Mouse (Mus musculus): Measurements from ENCODE around the gene Apoh. TPM values are rescaled to one million over a fixed set of nuclear protein-coding genes. Genes with fewer than 3 reads are reported as not detected.

Gene Apoh
- total and polyA plus RNA-seq, 3 experiments = 0.95 TPM; not detected in 2

- in situ Hi-C loops (cut with MboI; ENCODE audit: low pct_ligation_motif_present, low pct_unique_long_range_greater_than_20kb, low sequenced_read_pairs) = no loop called here
- H3K27ac ChIP-seq (ENCODE audit: insufficient read depth, low read depth) = no peak overlapping the region
- peaks cover 12 to 81% of the 10 kb centered on the region in 2 experiments for H3K36me3 ChIP-seq (replicated peaks in 1 of 2; ENCODE audit: control insufficient read depth in 1 of 2, insufficient read depth in 1 of 2, low read length in 1 of 2)
- H3K27me3 ChIP-seq (replicated peaks) = no peaks in the 10 kb centered on the region
- no peak overlapping the region for H3K4me2 ChIP-seq (ENCODE audit: insufficient read depth, low read depth, poor library complexity, severe bottlenecking)
- peaks cover 9 to 56% of the 10 kb centered on the region in 2 experiments for H3K4me1 ChIP-seq (ENCODE audit: control insufficient read depth in 1 of 2, insufficient read depth in 2 of 2)
- H3K4me3 ChIP-seq (replicated peaks in 1 of 3; ENCODE audit: low read depth in 2 of 3, low read length in 2 of 3, poor library complexity in 1 of 3) = no peak overlapping the region
- DNase-seq (ENCODE audit: extremely low read depth) = no peak
- no peak overlapping the region for H3K9ac ChIP-seq (ENCODE audit: insufficient read depth, low read depth)
- no peaks in the 10 kb centered on the region for H3K9me3 ChIP-seq (replicated peaks; ENCODE audit: low read length)
- TF ChIP-seq CHD2 (IDR thresholded peaks at IDR 0.05; ENCODE audit: low read length) (no peak), RCOR1 (conservative IDR thresholded peaks at IDR 0.05; ENCODE audit: low read depth, low read length) (no peak), MYC (IDR thresholded peaks at IDR 0.05; ENCODE audit: low read depth, low read length) (no peak), POLR2A (IDR thresholded peaks at IDR 0.05; ENCODE audit: low read depth, low read length) (no peak), ETS1 (conservative IDR thresholded peaks at IDR 0.05; ENCODE audit: low read depth, low read length) (no peak), SIN3A (IDR thresholded peaks at IDR 0.05; ENCODE audit: low read length) (no peak), MAX (IDR thresholded peaks at IDR 0.05; ENCODE audit: low read length) (no peak)
- peaks cover 23% of the 10 kb centered on the region for H3K79me2 ChIP-seq (replicated peaks; ENCODE audit: control insufficient read depth, extremely low read depth, insufficient read depth, poor library complexity, severe bottlenecking)
- dilution Hi-C loops (cut with MboI; ENCODE audit: extremely low pct_ligation_motif_present, extremely low pct_unique_long_range_greater_than_20kb, low sequenced_read_pairs) = no loop called here
Observed at GRCm38 (mm10) chr11:108315736-108316135, 27.4 kb upstream of the Apoh start.

GRCm38 (mm10) chr11:108317878-108318277 is 25.3 kb upstream of the Apoh start:
- DNase-seq (ENCODE audit: extremely low read depth) = no peak
- dilution Hi-C loops (cut with MboI; ENCODE audit: extremely low pct_ligation_motif_present, extremely low pct_unique_long_range_greater_than_20kb, low sequenced_read_pairs) = no loop called here
- in situ Hi-C loops (cut with MboI; ENCODE audit: low pct_ligation_motif_present, low pct_unique_long_range_greater_than_20kb, low sequenced_read_pairs) = no loop called here
- Histone ChIP-seq H3K4me2 (ENCODE audit: insufficient read depth, low read depth, poor library complexity, severe bottlenecking) (no peak overlapping the region), H3K27ac (ENCODE audit: insufficient read depth, low read depth) (no peak overlapping the region), H3K9me3 (replicated peaks; ENCODE audit: low read length) (no peaks in the 10 kb centered on the region), H3K4me1 (ENCODE audit: control insufficient read depth in 1 of 2, insufficient read depth in 2 of 2) (peaks cover 6 to 51% of the 10 kb centered on the region in 2 experiments), H3K9ac (ENCODE audit: insufficient read depth, low read depth) (no peak overlapping the region), H3K79me2 (replicated peaks; ENCODE audit: control insufficient read depth, extremely low read depth, insufficient read depth, poor library complexity, severe bottlenecking) (peaks cover 19% of the 10 kb centered on the region; the same call in 1 of the 2 replicates), H3K27me3 (replicated peaks) (no peaks in the 10 kb centered on the region), H3K4me3 (replicated peaks in 1 of 3; ENCODE audit: low read depth in 2 of 3, low read length in 2 of 3, poor library complexity in 1 of 3) (no peak overlapping the region), H3K36me3 (replicated peaks in 1 of 2; ENCODE audit: control insufficient read depth in 1 of 2, insufficient read depth in 1 of 2, low read length in 1 of 2) (peaks cover 12 to 91% of the 10 kb centered on the region in 2 experiments)
- TF ChIP-seq CHD2 (IDR thresholded peaks at IDR 0.05; ENCODE audit: low read length) = no peak
- peak; percentile 65; the same call in 1 of the 2 replicates for TF ChIP-seq MAFK (IDR thresholded peaks at IDR 0.05; ENCODE audit: insufficient replicate concordance, low read length)
- TF ChIP-seq POLR2AphosphoS2 (IDR thresholded peaks at IDR 0.05; ENCODE audit: low read depth, low read length) = no peak
- TF ChIP-seq USF2 (conservative IDR thresholded peaks at IDR 0.05; ENCODE audit: low read depth, low read length) = no peak
- TF ChIP-seq MXI1 (IDR thresholded peaks at IDR 0.05; ENCODE audit: low read depth, low read length) = no peak
- no peak for TF ChIP-seq CHD1 (IDR thresholded peaks at IDR 0.05; ENCODE audit: low read depth, low read length)

DNA sequence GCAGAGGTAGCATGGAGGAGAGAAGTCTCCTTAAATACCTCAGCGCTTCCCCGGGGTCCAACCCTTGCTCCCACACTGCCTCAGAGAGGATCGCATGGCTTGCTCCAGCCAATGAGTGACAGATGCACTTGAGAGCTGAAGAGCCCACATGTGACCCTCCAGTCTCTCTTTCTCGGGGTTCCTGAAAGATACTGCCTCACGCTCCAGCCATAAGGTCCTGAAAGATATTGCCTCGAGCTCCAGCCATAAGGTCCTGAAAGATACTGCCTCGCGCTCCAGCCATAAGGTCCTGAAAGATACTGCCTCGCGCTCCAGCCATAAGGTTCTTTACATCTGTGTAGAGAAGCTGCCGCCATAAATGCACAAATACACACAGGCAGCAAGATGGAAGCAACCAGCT is 24.0 kb upstream of the Apoh start:
- Histone ChIP-seq H3K4me1 (ENCODE audit: control insufficient read depth in 1 of 2, insufficient read depth in 2 of 2) (peaks cover 6 to 46% of the 10 kb centered on the region in 2 experiments), H3K4me3 (replicated peaks in 1 of 3; ENCODE audit: low read depth in 2 of 3, low read length in 2 of 3, poor library complexity in 1 of 3) (no peak overlapping the region), H3K36me3 (replicated peaks in 1 of 2; ENCODE audit: control insufficient read depth in 1 of 2, insufficient read depth in 1 of 2, low read length in 1 of 2) (peaks cover 12 to 92% of the 10 kb centered on the region in 2 experiments), H3K9ac (ENCODE audit: insufficient read depth, low read depth) (no peak overlapping the region), H3K9me3 (replicated peaks; ENCODE audit: low read length) (no peaks in the 10 kb centered on the region), H3K27me3 (replicated peaks) (no peaks in the 10 kb centered on the region), H3K27ac (ENCODE audit: insufficient read depth, low read depth) (no peak overlapping the region), H3K4me2 (ENCODE audit: insufficient read depth, low read depth, poor library complexity, severe bottlenecking) (no peak overlapping the region), H3K79me2 (replicated peaks; ENCODE audit: control insufficient read depth, extremely low read depth, insufficient read depth, poor library complexity, severe bottlenecking) (peaks cover 31% of the 10 kb centered on the region)
- no peak for TF ChIP-seq ELF1 (IDR thresholded peaks at IDR 0.05; ENCODE audit: low read depth, low read length)
- no peak for TF ChIP-seq MAZ (IDR thresholded peaks at IDR 0.05; ENCODE audit: low read depth, low read length)
- TF ChIP-seq POLR2AphosphoS2 (IDR thresholded peaks at IDR 0.05; ENCODE audit: low read depth, low read length) = no peak
- no peak for TF ChIP-seq IRF4 (IDR thresholded peaks at IDR 0.05; ENCODE audit: low read depth, low read length)
- TF ChIP-seq PAX5 (IDR thresholded peaks at IDR 0.05; ENCODE audit: low read length) = no peak
- dilution Hi-C loops (cut with MboI; ENCODE audit: extremely low pct_ligation_motif_present, extremely low pct_unique_long_range_greater_than_20kb, low sequenced_read_pairs) = no loop called here
- DNase-seq (ENCODE audit: extremely low read depth) = no peak
- in situ Hi-C loops (cut with MboI; ENCODE audit: low pct_ligation_motif_present, low pct_unique_long_range_greater_than_20kb, low sequenced_read_pairs) = no loop called here

Measured in CH12.LX (cell line).